Mouse (Mus musculus): ENCODE measurements at regions not wholly inside any gene's neighbourhood (a gene's known extent, or its start where the extent isn't known, plus 50 kb on each side); places are given as distances from the start of the nearest gene placed in this dataset.
A peak's percentile ranks its signal among the peaks of the same experiment; 100 is the strongest.

GRCm38 (mm10) chr11:20982500-20982899, 108.6 kb upstream of the Peli1 start:
- peak; percentile 7 for DNase-seq (ENCODE audit: low read depth, low spot score)

- DNase-seq (ENCODE audit: low read depth, low spot score) = no peak
These were observed 105.9 kb upstream of the Peli1 start for GRCm38 (mm10) chr11:20985069-20985759.

GRCm38 (mm10) chr11:20985771-20986170, 105.3 kb upstream of the Peli1 start:
- no peak for DNase-seq (ENCODE audit: low read depth, low spot score)

- DNase-seq (ENCODE audit: low read depth, low spot score) = no peak
These were observed 103.8 kb upstream of the Peli1 start for GRCm38 (mm10) chr11:20987171-20987815.

- no peak for DNase-seq (ENCODE audit: low read depth, low spot score)
These were observed 103.2 kb upstream of the Peli1 start for GRCm38 (mm10) chr11:20987841-20988251.

- DNase-seq (ENCODE audit: low read depth, low spot score) = no peak
These were observed 102.2 kb upstream of the Peli1 start for GRCm38 (mm10) chr11:20988871-20989270.

GRCm38 (mm10) chr11:20993580-20993979, 97.5 kb upstream of the Peli1 start:
- no peak for DNase-seq (ENCODE audit: low read depth, low spot score)

GRCm38 (mm10) chr11:21001400-21001799, 89.7 kb upstream of the Peli1 start:
- DNase-seq (ENCODE audit: low read depth, low spot score) = no peak

GRCm38 (mm10) chr11:21007222-21007621, 83.9 kb upstream of the Peli1 start:
- DNase-seq (ENCODE audit: low read depth, low spot score) = no peak

- no peak for DNase-seq (ENCODE audit: low read depth, low spot score)
These were observed 81.6 kb upstream of the Peli1 start for GRCm38 (mm10) chr11:21009505-21009904.

GRCm38 (mm10) chr11:21010867-21011266, 80.2 kb upstream of the Peli1 start:
- DNase-seq (ENCODE audit: low read depth, low spot score) = no peak

- no peak for DNase-seq (ENCODE audit: low read depth, low spot score)
These were observed 76.8 kb upstream of the Peli1 start for GRCm38 (mm10) chr11:21014250-21014649.

- no peak for DNase-seq (ENCODE audit: low read depth, low spot score)
These were observed 75.6 kb upstream of the Peli1 start for GRCm38 (mm10) chr11:21015536-21015935.

- DNase-seq (ENCODE audit: low read depth, low spot score) = no peak
These were observed 74.9 kb upstream of the Peli1 start for GRCm38 (mm10) chr11:21016133-21016746.

GRCm38 (mm10) chr11:21016791-21017329, 74.2 kb upstream of the Peli1 start:
- DNase-seq (ENCODE audit: low read depth, low spot score) = no peak

- DNase-seq (ENCODE audit: low read depth, low spot score) = no peak
These were observed 71.3 kb upstream of the Peli1 start for GRCm38 (mm10) chr11:21019829-21020228.

GRCm38 (mm10) chr11:21024111-21024510, 67.0 kb upstream of the Peli1 start:
- DNase-seq (ENCODE audit: low read depth, low spot score) = no peak

GRCm38 (mm10) chr11:21024521-21024920, 66.6 kb upstream of the Peli1 start:
- no peak for DNase-seq (ENCODE audit: low read depth, low spot score)

- DNase-seq (ENCODE audit: low read depth, low spot score) = no peak
These were observed 63.8 kb upstream of the Peli1 start for GRCm38 (mm10) chr11:21027299-21027698.

- no peak for DNase-seq (ENCODE audit: low read depth, low spot score)
These were observed 60.7 kb upstream of the Peli1 start for GRCm38 (mm10) chr11:21030362-21030761.

GRCm38 (mm10) chr11:21031816-21032215, 59.3 kb upstream of the Peli1 start:
- DNase-seq (ENCODE audit: low read depth, low spot score) = no peak

- DNase-seq (ENCODE audit: low read depth, low spot score) = no peak
These were observed 57.8 kb upstream of the Peli1 start for GRCm38 (mm10) chr11:21033234-21033822.

Data from 3T3-L1 (cell line).